Mouse (Mus musculus) retina, embryonic 14.5 days (tissue): ENCODE data around the gene Gm28827.
"Not testable (repeated sequence)": the region's sequence is repeated elsewhere in the genome, so short reads cannot be mapped to it uniquely, and the experiment has no call there.

ENCODE experiments used
- DNase-seq: peaks from one replicate; pipeline ENCODE4 v3.0.0-alpha.2; 2015; ENCODE audit warnings: low spot score

Gm28827 gene

GRCm38 (mm10) chrY:83030647-83031046 is at the start of gene Gm28827:
TSS of gene Gm28827 (plus strand) at chrY:83030947.
- not testable (repeated sequence) for DNase-seq
